Mouse (Mus musculus): Measurements from ENCODE around the gene Fam25c. TPM values are rescaled to one million over a fixed set of nuclear protein-coding genes. Genes with fewer than 3 reads are reported as not detected.

Gene Fam25c
- polyA plus RNA-seq, 1 experiment from 2014 or later: not detected

DNA sequence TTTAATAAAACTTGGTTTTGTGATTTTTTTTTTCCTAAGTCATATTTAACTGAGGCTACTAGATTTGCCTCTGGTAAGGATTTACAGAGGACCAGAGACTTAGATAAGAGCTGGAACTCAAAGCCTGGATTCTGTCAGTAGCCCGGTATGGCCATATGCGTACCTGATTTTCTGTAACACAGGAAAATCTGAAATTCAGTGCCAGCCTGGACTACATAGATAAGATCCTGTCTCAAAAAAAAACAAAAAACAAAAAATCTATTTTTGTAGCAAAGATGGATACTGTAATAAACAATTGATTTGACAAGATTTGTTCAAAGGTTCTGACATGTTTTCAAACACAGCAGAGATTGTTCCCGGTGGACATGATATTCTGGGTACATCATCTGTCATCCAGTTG is 41.6 kb downstream of the Fam25c start:
- no peak for ATAC-seq (ENCODE audit: insufficient number of reproducible peaks, insufficient read depth, low FRiP score, low read depth)
- Histone ChIP-seq H3K4me1 (ENCODE audit: control insufficient read depth, insufficient read depth, low read length) (peaks cover 11% of the 10 kb centered on the region), H3K4me2 (replicated peaks; ENCODE audit: low read depth, low read length) (no peak overlapping the region), H3K4me3 (ENCODE audit: low read depth, low read length) (no peak overlapping the region), H3K9me3 (ENCODE audit: control insufficient read depth, low read depth, low read length) (no peaks in the 10 kb centered on the region), H3K9ac (replicated peaks; ENCODE audit: low read depth, low read length) (no peak overlapping the region), H3K27ac (ENCODE audit: low read length) (no peak overlapping the region), H3K36me3 (ENCODE audit: control insufficient read depth, insufficient read depth, low read length) (no peaks in the 10 kb centered on the region), H3K27me3 (ENCODE audit: control insufficient read depth, insufficient read depth, low read length) (no peaks in the 10 kb centered on the region)
- WGBS: 64% methylated on average over 3 of the region's 3 CpGs

DNA sequence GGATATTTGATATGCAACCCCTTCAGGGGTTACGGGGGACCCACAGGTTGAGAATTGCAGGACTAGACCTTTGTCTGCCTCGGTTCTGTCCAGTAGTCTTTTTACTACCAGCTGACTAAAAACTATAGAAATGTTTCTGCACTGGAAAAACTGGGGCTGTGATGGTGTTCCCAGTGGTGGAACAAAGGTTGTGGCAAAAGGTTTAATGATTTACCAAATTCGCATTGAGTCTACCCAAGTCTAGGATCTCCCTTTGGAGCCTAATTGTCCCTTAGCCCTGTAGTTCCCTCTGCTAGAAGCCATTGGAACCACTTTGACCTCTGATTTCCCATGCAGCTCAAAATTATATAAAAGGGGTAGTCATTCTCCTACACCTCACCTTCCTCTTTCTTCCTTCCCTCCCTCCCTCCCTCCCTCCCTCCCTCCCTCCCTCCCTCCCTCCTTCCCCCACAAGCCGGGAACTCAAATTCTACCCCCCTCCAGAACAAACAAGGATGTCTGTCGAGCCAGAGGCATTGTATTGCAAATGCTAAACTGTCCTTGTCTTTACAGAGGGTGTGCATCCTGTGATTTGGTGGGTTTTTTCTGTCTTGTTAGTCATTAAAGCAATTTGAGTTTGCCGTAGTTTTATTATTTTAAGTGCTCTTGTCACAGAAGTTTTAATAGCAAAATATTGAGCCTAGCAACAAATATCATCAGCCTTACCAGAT is 42.7 kb downstream of the Fam25c start:
- Histone ChIP-seq H3K9ac (replicated peaks; ENCODE audit: low read depth, low read length) (peak overlapping the region; percentile 86; the same call in 1 of the 2 replicates), H3K27me3 (ENCODE audit: control insufficient read depth, insufficient read depth, low read length) (no peaks in the 10 kb centered on the region), H3K4me3 (ENCODE audit: low read depth, low read length) (peak overlapping the region; percentile 90), H3K9me3 (ENCODE audit: control insufficient read depth, low read depth, low read length) (no peaks in the 10 kb centered on the region), H3K36me3 (ENCODE audit: control insufficient read depth, insufficient read depth, low read length) (no peaks in the 10 kb centered on the region), H3K4me1 (ENCODE audit: control insufficient read depth, insufficient read depth, low read length) (peaks cover 11% of the 10 kb centered on the region), H3K4me2 (replicated peaks; ENCODE audit: low read depth, low read length) (peak overlapping the region; percentile 73), H3K27ac (ENCODE audit: low read length) (no peak overlapping the region)
- 22% methylated on average over 5 of the region's 6 CpGs for WGBS
- ATAC-seq (ENCODE audit: insufficient number of reproducible peaks, insufficient read depth, low FRiP score, low read depth): no peak

DNA sequence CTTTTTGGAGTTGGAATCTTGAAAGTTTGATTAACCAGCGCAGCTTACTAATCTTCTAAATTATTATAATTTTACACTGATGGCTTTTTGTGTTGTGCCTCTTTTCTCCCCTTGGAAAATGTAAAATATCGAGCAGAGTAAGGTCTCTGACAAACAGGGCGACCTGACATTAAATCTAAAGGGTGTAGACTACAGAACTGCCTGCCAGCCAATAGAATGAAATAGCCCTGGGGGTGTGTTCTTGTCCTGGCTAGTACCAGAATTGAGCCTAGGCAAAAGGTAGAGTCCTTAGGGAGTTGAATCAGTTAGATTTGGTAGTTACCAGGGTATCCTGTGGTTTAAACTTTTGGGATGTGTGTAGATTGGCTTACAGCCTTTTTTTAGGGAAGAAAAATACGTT is 43.5 kb downstream of the Fam25c start:
- Histone ChIP-seq H3K4me3 (ENCODE audit: low read depth, low read length) (peak overlapping the region; percentile 90), H3K4me1 (ENCODE audit: control insufficient read depth, insufficient read depth, low read length) (peaks cover 11% of the 10 kb centered on the region), H3K9me3 (ENCODE audit: control insufficient read depth, low read depth, low read length) (no peaks in the 10 kb centered on the region), H3K36me3 (ENCODE audit: control insufficient read depth, insufficient read depth, low read length) (no peaks in the 10 kb centered on the region), H3K27ac (ENCODE audit: low read length) (no peak overlapping the region; the same call in 1 of the 2 replicates), H3K27me3 (ENCODE audit: control insufficient read depth, insufficient read depth, low read length) (no peaks in the 10 kb centered on the region), H3K9ac (replicated peaks; ENCODE audit: low read depth, low read length) (peak overlapping the region; percentile 86), H3K4me2 (replicated peaks; ENCODE audit: low read depth, low read length) (peak overlapping the region; percentile 73)
- 5% methylated on average over 4 of the region's 4 CpGs for WGBS
- ATAC-seq (ENCODE audit: insufficient number of reproducible peaks, insufficient read depth, low FRiP score, low read depth): no peak

DNA sequence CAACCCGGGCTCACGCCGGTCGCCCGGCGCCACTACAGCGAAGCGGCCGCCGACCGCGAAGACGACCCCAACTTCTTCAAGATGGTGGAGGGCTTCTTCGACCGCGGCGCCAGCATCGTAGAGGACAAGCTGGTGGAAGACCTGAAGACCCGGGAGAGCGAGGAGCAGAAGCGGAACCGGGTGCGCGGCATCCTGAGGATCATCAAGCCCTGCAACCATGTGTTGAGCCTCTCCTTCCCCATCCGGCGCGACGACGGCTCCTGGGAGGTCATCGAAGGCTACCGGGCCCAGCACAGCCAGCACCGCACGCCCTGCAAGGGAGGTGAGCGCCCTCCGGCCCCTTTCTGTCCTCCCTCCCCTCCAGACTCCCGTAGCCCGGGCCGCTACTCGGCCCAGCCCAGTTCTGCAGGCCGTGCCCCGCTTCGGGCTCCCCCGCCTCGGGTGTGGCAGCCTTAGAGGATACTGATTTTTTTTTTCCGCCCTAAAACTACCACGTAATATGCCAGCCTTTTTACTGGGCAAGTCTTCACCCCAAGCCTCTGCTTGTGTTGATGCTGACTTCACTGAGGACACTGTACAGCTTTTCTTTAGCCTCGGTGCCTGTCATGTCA is 44.1 kb downstream of the Fam25c start:
- Histone ChIP-seq H3K4me2 (replicated peaks; ENCODE audit: low read depth, low read length) (peak overlapping the region; percentile 73), H3K27ac (ENCODE audit: low read length) (peak overlapping the region; percentile 97), H3K36me3 (ENCODE audit: control insufficient read depth, insufficient read depth, low read length) (no peaks in the 10 kb centered on the region), H3K4me1 (ENCODE audit: control insufficient read depth, insufficient read depth, low read length) (peaks cover 11% of the 10 kb centered on the region), H3K4me3 (ENCODE audit: low read depth, low read length) (peak overlapping the region; percentile 90), H3K9me3 (ENCODE audit: control insufficient read depth, low read depth, low read length) (no peaks in the 10 kb centered on the region), H3K27me3 (ENCODE audit: control insufficient read depth, insufficient read depth, low read length) (no peaks in the 10 kb centered on the region), H3K9ac (replicated peaks; ENCODE audit: low read depth, low read length) (peak overlapping the region; percentile 86)
- ATAC-seq (ENCODE audit: insufficient number of reproducible peaks, insufficient read depth, low FRiP score, low read depth): peak; percentile 5; the same call in 1 of the 2 replicates
- WGBS: under 1% methylated on average over 47 of the region's 47 CpGs

DNA sequence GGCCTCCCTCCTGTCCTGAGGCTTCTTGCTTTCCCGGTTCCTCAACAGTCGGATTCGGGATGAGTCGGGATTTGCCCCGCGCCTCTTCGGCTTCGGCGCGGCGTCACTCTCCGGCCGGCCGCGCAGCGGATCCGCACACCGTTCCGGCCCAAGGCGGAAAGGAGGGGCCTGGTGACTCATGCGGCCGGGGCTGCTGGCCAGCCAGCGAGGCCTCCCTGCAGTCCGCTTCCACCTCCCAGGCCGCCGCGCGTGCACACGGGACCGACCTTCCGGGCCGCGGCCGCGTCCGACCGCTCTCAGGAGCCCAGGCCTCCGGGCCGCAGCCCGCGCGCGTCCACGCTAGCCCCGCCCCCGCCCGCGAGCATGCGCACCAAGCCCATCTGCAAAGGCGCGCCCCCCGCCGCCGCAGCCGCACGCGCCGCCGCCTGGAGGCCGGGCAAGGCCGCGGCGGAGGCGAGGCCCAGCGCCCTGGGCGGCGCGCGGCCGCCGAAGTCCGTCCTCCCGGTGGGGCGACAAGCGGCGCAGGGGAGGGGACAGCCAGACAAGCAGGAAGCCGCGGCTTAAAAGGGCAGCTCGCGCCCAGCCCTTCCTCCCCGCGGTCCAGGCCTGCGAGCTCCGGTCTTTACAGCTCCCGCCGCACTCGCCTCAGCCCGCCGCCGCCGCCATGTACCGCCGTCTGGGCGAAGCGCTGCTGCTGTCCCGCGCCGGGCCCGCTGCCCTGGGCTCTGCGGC is 44.8 kb downstream of the Fam25c start, which contains the start of the genes Shld2 and Glud1:
Gene Shld2 (minus strand): TSS at position 260 of the 732 bp plus-strand sequence.
Gene Glud1 (plus strand): TSS at position 494 of the 732 bp plus-strand sequence.
- Histone ChIP-seq H3K9me3 (ENCODE audit: control insufficient read depth, low read depth, low read length) (no peaks in the 10 kb centered on the region), H3K27ac (ENCODE audit: low read length) (peak within 1 kb of the TSS; percentile 97), H3K36me3 (ENCODE audit: control insufficient read depth, insufficient read depth, low read length) (no peaks in the 10 kb centered on the region), H3K4me1 (ENCODE audit: control insufficient read depth, insufficient read depth, low read length) (peaks cover 11% of the 10 kb centered on the region), H3K9ac (replicated peaks; ENCODE audit: low read depth, low read length) (peak within 1 kb of the TSS; percentile 86), H3K27me3 (ENCODE audit: control insufficient read depth, insufficient read depth, low read length) (no peaks in the 10 kb centered on the region), H3K4me2 (replicated peaks; ENCODE audit: low read depth, low read length) (peak within 1 kb of the TSS; percentile 73), H3K4me3 (ENCODE audit: low read depth, low read length) (peak within 1 kb of the TSS; percentile 90)
- peak; percentile 97 for ATAC-seq (ENCODE audit: insufficient number of reproducible peaks, insufficient read depth, low FRiP score, low read depth)
- WGBS: under 1% methylated on average over 88 of the region's 100 CpGs

DNA sequence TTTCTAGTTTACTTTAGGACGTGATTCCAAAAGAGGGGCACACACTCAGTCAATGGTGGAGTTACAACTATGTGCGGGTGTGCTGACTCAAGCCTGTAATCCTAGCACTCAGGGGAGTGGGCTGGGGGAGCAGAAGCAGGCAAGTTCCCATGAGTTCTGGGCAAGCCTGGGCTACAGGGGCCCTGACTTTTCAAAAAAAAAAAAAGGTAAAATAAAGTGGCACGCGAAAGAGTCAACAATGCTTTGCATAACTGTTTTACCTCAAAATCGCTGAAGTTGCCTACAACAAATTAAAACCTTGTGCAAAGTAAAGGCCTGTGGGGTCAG is 45.4 kb downstream of the Fam25c start:
- Histone ChIP-seq H3K9ac (replicated peaks; ENCODE audit: low read depth, low read length) (peak overlapping the region; percentile 57), H3K4me2 (replicated peaks; ENCODE audit: low read depth, low read length) (peak overlapping the region; percentile 31), H3K36me3 (ENCODE audit: control insufficient read depth, insufficient read depth, low read length) (no peaks in the 10 kb centered on the region), H3K27me3 (ENCODE audit: control insufficient read depth, insufficient read depth, low read length) (no peaks in the 10 kb centered on the region), H3K4me3 (ENCODE audit: low read depth, low read length) (peak overlapping the region; percentile 90), H3K4me1 (ENCODE audit: control insufficient read depth, insufficient read depth, low read length) (peaks cover 11% of the 10 kb centered on the region), H3K9me3 (ENCODE audit: control insufficient read depth, low read depth, low read length) (no peaks in the 10 kb centered on the region), H3K27ac (ENCODE audit: low read length) (peak overlapping the region; percentile 95)
- 9% methylated on average over 5 of the region's 5 CpGs for whole genome bisulfite sequencing
- ATAC-seq (ENCODE audit: insufficient number of reproducible peaks, insufficient read depth, low FRiP score, low read depth): no peak

DNA sequence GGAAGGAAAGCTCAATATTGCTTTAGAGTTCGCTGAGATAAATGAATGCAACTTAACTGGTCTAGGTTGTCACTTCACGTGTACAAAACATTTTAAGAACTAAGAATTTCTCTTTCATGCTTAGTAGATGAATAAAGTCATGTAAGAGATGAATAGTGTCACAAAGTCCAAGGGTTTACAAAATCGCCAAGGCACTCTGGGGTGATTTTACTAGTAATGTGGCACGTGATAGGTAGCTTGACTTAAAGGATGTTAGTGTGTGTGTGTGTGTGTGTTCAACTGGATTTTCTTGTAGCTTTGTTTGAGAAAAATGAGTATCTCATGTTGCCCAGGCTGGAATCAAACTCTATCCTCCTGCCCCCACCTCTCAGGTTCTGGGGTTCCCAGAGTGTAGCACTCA is 46.0 kb downstream of the Fam25c start:
- Histone ChIP-seq H3K27ac (ENCODE audit: low read length) (no peak overlapping the region), H3K4me2 (replicated peaks; ENCODE audit: low read depth, low read length) (peak overlapping the region; percentile 31; the same call in 1 of the 2 replicates), H3K27me3 (ENCODE audit: control insufficient read depth, insufficient read depth, low read length) (no peaks in the 10 kb centered on the region), H3K36me3 (ENCODE audit: control insufficient read depth, insufficient read depth, low read length) (no peaks in the 10 kb centered on the region), H3K9ac (replicated peaks; ENCODE audit: low read depth, low read length) (no peak overlapping the region), H3K4me3 (ENCODE audit: low read depth, low read length) (no peak overlapping the region), H3K4me1 (ENCODE audit: control insufficient read depth, insufficient read depth, low read length) (peaks cover 11% of the 10 kb centered on the region), H3K9me3 (ENCODE audit: control insufficient read depth, low read depth, low read length) (no peaks in the 10 kb centered on the region)
- 85% methylated on average over 4 of the region's 4 CpGs for WGBS
- ATAC-seq (ENCODE audit: insufficient number of reproducible peaks, insufficient read depth, low FRiP score, low read depth): no peak

DNA sequence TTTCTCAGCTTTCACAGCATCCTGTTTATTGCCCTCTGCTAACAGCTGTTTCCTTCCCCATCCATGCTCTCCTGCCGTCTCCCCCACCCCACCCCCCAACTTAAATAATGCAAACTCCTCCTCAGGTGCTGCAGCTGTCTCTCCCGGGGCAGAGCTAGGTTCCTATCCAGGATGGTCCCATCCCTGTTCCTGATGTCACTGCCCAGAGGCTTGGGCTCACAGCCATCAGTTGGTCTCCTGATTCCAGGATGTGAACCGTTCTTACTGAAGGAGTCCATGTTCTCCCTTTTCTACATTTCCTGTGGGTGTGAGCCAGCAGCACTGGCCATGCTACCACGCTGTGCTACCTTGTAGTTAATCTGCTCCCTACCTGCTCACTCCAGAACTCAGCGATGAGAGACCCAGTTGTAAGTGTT is 52.0 kb downstream of the Fam25c start:
- H3K4me1 ChIP-seq (ENCODE audit: control insufficient read depth, insufficient read depth, low read length): peaks cover 3% of the 10 kb centered on the region; the same call in 1 of the 2 replicates
- H3K36me3 ChIP-seq (ENCODE audit: control insufficient read depth, insufficient read depth, low read length): no peaks in the 10 kb centered on the region
- H3K9me3 ChIP-seq (ENCODE audit: control insufficient read depth, low read depth, low read length): no peaks in the 10 kb centered on the region
- H3K27me3 ChIP-seq (ENCODE audit: control insufficient read depth, insufficient read depth, low read length): no peaks in the 10 kb centered on the region
- H3K27ac ChIP-seq (ENCODE audit: low read length): no peak overlapping the region
- H3K4me3 ChIP-seq (ENCODE audit: low read depth, low read length): no peak overlapping the region
- 27% methylated on average over 5 of the region's 5 CpGs for WGBS
- no peak for ATAC-seq (ENCODE audit: insufficient number of reproducible peaks, insufficient read depth, low FRiP score, low read depth)
- no peak overlapping the region for H3K9ac ChIP-seq (replicated peaks; ENCODE audit: low read depth, low read length)
- no peak overlapping the region for H3K4me2 ChIP-seq (replicated peaks; ENCODE audit: low read depth, low read length)
